Mouse (Mus musculus) thymus, adult 2 months (tissue): ENCODE measurements around the gene Slc9a3r2.

Experiments
- CTCF ChIP-seq: fragments of 200-500 bp; IDR thresholded peaks from 2 replicates; pipeline ENCODE4 v1.5.1; 2012; ENCODE audit warnings: mild to moderate bottlenecking, control low read depth, low read length, moderate library complexity, borderline replicate concordance; ENCODE audit not compliant: control insufficient read depth, poor library complexity, insufficient read depth; ENCODE audit errors: extremely low read depth
- POLR2A ChIP-seq: fragments of 200-500 bp; IDR thresholded peaks from 2 replicates; pipeline ENCODE4 v1.6.1; 2012; ENCODE audit warnings: mild to moderate bottlenecking, low read length, control low read depth, moderate library complexity; ENCODE audit not compliant: control insufficient read depth, poor library complexity, insufficient read depth; ENCODE audit errors: extremely low read depth

DNA sequence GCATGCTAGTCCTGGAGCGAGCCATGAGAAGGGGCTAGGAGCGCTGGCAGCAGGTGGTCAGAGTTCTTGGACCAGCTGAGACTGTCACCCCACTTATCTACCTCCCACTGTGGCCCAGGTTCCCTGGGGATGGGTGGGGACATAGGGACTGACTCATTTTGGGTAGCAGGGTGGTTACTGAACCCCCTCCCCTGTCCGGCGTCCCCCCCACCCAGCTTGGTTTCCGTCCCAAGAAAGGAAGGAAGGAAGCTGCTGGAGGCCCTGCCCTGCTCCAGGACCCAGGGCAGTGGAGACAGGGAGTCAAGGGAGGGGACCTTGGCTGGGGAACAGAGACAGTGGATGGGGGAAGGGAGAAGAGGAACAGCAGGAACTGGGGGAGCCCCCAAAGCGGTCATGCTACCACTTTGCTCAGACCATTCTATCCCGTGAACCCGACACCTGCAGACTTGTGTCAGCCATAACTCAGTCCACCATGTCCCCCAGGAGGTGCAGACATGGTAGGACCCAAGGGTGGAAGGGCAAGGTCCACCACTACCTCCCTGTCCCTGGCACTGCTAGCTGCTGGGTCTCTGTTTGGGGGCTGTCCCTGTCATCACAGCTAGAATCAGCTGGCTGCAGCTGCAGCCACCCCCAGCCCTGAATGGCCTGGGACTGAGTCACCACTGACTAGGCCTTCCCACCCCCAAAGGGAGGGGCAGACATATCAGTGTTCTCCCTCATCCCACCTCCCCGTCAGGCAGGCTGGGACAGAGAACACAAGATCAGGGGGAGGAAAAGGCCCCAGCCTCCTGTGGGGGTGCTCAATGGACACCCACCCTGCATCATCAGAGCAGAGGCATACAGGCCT, 5.0 kb downstream of the Slc9a3r2 start:
- TF ChIP-seq CTCF, result no peak
- TF ChIP-seq POLR2A, result no peak
